Mouse (Mus musculus): ENCODE results near the gene Map7d1. TPM values are rescaled to one million over a fixed set of nuclear protein-coding genes. Genes with fewer than 3 reads are reported as not detected.

Gene Map7d1
- polyA plus RNA-seq, 1 experiment from 2014 or later: 64.2 TPM

GRCm38 (mm10) chr4:126204661-126205230, 51.4 kb downstream of the Map7d1 start:
- H3K27ac ChIP-seq (replicated peaks; ENCODE audit: low read depth, low read length): no peak overlapping the region
- no peak for ATAC-seq (ENCODE audit: low read depth)

DNA sequence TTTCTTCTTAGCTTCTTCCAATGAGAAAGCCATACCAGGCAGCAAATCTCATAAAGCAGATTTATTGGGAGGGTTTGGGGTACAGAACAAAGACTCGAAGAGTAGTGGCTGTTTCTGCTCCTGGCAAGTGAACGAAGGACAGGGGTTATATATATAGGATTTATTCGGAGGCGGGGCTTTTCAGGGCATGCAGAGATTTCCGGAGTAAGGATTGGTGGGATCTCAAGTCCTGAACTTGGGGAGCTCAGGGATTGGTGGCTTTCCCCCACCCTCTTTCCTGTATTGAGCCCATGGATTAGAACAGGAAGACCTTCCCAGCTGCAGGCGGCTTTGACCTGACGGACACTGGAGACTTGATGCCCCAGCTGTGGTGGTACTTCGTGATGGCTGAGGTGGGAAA, 52.1 kb downstream of the Map7d1 start:
- Histone ChIP-seq H3K27me3 (replicated peaks; ENCODE audit: control insufficient read depth, insufficient read depth, low read length) (no peaks in the 10 kb centered on the region), H3K4me3 (ENCODE audit: low read depth, low read length) (no peak overlapping the region), H3K4me2 (ENCODE audit: low read depth, low read length) (no peak overlapping the region), H3K4me1 (ENCODE audit: control insufficient read depth, insufficient read depth, low read length) (peaks cover 15% of the 10 kb centered on the region), H3K9me3 (ENCODE audit: control insufficient read depth, low read length) (no peaks in the 10 kb centered on the region), H3K27ac (replicated peaks; ENCODE audit: low read depth, low read length) (peak overlapping the region; percentile 98; the same call in 1 of the 2 replicates), H3K9ac (ENCODE audit: low read depth, low read length) (no peak overlapping the region), H3K36me3 (ENCODE audit: control insufficient read depth, insufficient read depth, low read length) (peaks cover 13% of the 10 kb centered on the region; the same call in 1 of the 2 replicates)
- 75% methylated on average over 8 of the region's 8 CpGs for WGBS
- no peak for DNase-seq (ENCODE audit: low spot score)
- no peak for ATAC-seq (ENCODE audit: low read depth)

More at GRCm38 (mm10) chr4:126204661-126205230, 51.4 kb downstream of the Map7d1 start:
- Histone ChIP-seq H3K4me2 (ENCODE audit: low read depth, low read length) (no peak overlapping the region), H3K9ac (ENCODE audit: low read depth, low read length) (no peak overlapping the region), H3K36me3 (ENCODE audit: control insufficient read depth, insufficient read depth, low read length) (0 out of 2 replicates have a peak, but pooled peaks cover 7% of the 10 kb centered on the region), H3K4me1 (ENCODE audit: control insufficient read depth, insufficient read depth, low read length) (peaks cover 12% of the 10 kb centered on the region), H3K27me3 (replicated peaks; ENCODE audit: control insufficient read depth, insufficient read depth, low read length) (no peaks in the 10 kb centered on the region), H3K4me3 (ENCODE audit: low read depth, low read length) (no peak overlapping the region), H3K9me3 (ENCODE audit: control insufficient read depth, low read length) (no peaks in the 10 kb centered on the region)
- WGBS: 80% methylated on average over 12 of the region's 12 CpGs
- DNase-seq (ENCODE audit: low spot score): no peak

GRCm38 (mm10) chr4:126203336-126203895, 52.7 kb downstream of the Map7d1 start:
- H3K4me2 ChIP-seq (ENCODE audit: low read depth, low read length): peak overlapping the region; percentile 57
- peak overlapping the region; percentile 60 for H3K9ac ChIP-seq (ENCODE audit: low read depth, low read length)
- peak overlapping the region; percentile 98 for H3K27ac ChIP-seq (replicated peaks; ENCODE audit: low read depth, low read length)
- no peak for DNase-seq (ENCODE audit: low spot score)
- no peaks in the 10 kb centered on the region for H3K27me3 ChIP-seq (replicated peaks; ENCODE audit: control insufficient read depth, insufficient read depth, low read length)
- no peaks in the 10 kb centered on the region for H3K9me3 ChIP-seq (ENCODE audit: control insufficient read depth, low read length)
- 71% methylated on average over 10 of the region's 10 CpGs for WGBS
- peaks cover 15% of the 10 kb centered on the region for H3K4me1 ChIP-seq (ENCODE audit: control insufficient read depth, insufficient read depth, low read length)
- peaks cover 13% of the 10 kb centered on the region; the same call in 1 of the 2 replicates for H3K36me3 ChIP-seq (ENCODE audit: control insufficient read depth, insufficient read depth, low read length)
- no peak for ATAC-seq (ENCODE audit: low read depth)
- peak overlapping the region; percentile 68 for H3K4me3 ChIP-seq (ENCODE audit: low read depth, low read length)

- H3K4me3 ChIP-seq (ENCODE audit: low read depth, low read length): peak within 1 kb of the TSS; percentile 68
- H3K9me3 ChIP-seq (ENCODE audit: control insufficient read depth, low read length): no peaks in the 10 kb centered on the region
- H3K4me2 ChIP-seq (ENCODE audit: low read depth, low read length): peak within 1 kb of the TSS; percentile 85
- under 1% methylated on average over 47 of the region's 75 CpGs for WGBS
- ATAC-seq (ENCODE audit: low read depth) (peak; percentile 99), DNase-seq (ENCODE audit: low spot score) (peak; percentile 99)
- peaks cover 18% of the 10 kb centered on the region for H3K4me1 ChIP-seq (ENCODE audit: control insufficient read depth, insufficient read depth, low read length)
- peak within 1 kb of the TSS; percentile 91 for H3K9ac ChIP-seq (ENCODE audit: low read depth, low read length)
- H3K27ac ChIP-seq (replicated peaks; ENCODE audit: low read depth, low read length): peak within 1 kb of the TSS; percentile 98
- H3K36me3 ChIP-seq (ENCODE audit: control insufficient read depth, insufficient read depth, low read length): peaks cover 13% of the 10 kb centered on the region; the same call in 1 of the 2 replicates
- H3K27me3 ChIP-seq (replicated peaks; ENCODE audit: control insufficient read depth, insufficient read depth, low read length): no peaks in the 10 kb centered on the region
Measured at GRCm38 (mm10) chr4:126202303-126203181, 53.6 kb downstream of the Map7d1 start, which contains the start of gene Thrap3. Thrap3 (minus strand) TSS chr4:126202760.

DNA sequence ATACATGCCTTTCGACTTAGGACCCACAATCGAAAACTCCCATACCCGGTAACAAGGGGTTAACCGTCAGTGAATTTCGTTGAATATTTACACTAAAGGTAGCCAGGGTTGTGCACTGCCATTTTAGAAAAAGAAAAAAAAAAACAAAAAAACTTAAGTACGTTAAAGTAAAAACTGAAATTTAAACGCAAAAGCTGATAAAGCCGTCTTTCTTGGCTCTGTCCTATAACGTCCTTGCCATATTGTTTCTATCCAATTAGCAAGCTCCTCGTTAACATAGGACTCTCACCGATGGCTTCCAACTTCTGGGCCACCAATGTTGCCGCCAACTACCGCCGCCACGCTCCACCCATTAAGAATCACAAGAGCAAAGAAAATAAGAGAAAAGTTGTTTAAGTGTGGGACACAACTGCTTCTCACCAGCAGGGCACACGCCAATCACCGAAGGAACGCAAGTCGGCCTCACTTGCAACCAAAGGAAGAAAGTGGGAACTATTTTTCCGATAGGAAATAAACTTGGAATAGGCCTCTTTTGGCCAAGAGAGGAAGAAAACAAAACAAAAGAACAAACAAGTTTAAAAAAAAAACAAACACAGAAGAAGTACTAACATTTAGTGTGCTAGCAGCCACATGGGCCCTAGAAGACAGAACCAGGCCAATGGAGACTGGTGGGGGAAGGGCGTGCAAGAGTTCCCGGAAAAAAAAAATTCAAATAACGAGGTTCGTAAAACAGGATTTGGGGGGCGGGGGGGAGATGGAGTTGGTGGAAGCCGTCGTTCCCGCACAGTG, 54.4 kb downstream of the Map7d1 start:
- Histone ChIP-seq H3K4me3 (ENCODE audit: low read depth, low read length) (peak overlapping the region; percentile 68), H3K36me3 (ENCODE audit: control insufficient read depth, insufficient read depth, low read length) (peaks cover 13% of the 10 kb centered on the region; the same call in 1 of the 2 replicates), H3K4me2 (ENCODE audit: low read depth, low read length) (peak overlapping the region; percentile 85), H3K9me3 (ENCODE audit: control insufficient read depth, low read length) (no peaks in the 10 kb centered on the region), H3K27me3 (replicated peaks; ENCODE audit: control insufficient read depth, insufficient read depth, low read length) (no peaks in the 10 kb centered on the region), H3K4me1 (ENCODE audit: control insufficient read depth, insufficient read depth, low read length) (peaks cover 20% of the 10 kb centered on the region), H3K9ac (ENCODE audit: low read depth, low read length) (peak overlapping the region; percentile 91), H3K27ac (replicated peaks; ENCODE audit: low read depth, low read length) (peak overlapping the region; percentile 98)
- ATAC-seq (ENCODE audit: low read depth): no peak; the same call in 1 of the 2 replicates
- under 1% methylated on average over 28 of the region's 28 CpGs for WGBS
- DNase-seq (ENCODE audit: low spot score): peak; percentile 55

DNA sequence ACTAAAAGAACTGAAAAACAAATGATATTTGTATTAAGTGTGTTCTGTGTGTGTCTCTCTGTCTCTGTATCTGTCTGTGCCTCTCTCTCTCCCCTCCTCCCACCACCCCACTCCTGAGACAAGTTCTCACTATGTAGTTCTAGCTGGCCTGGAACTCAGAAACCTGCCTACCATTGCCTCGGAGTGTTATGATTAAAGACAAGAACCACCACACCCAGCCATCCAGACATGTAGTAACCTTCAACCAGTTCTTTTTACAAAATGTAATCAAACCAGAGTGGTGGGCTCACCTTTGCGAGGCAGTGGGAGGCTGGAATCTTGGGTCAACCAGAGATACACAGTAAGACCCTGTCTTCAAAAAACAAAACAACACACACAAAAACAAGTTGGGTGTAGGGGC, 55.5 kb downstream of the Map7d1 start:
- Histone ChIP-seq H3K27ac (replicated peaks; ENCODE audit: low read depth, low read length) (no peak overlapping the region), H3K36me3 (ENCODE audit: control insufficient read depth, insufficient read depth, low read length) (peaks cover 13% of the 10 kb centered on the region; the same call in 1 of the 2 replicates), H3K4me3 (ENCODE audit: low read depth, low read length) (peak overlapping the region; percentile 68), H3K4me2 (ENCODE audit: low read depth, low read length) (peak overlapping the region; percentile 85), H3K9me3 (ENCODE audit: control insufficient read depth, low read length) (no peaks in the 10 kb centered on the region), H3K9ac (ENCODE audit: low read depth, low read length) (peak overlapping the region; percentile 91), H3K4me1 (ENCODE audit: control insufficient read depth, insufficient read depth, low read length) (peaks cover 20% of the 10 kb centered on the region), H3K27me3 (replicated peaks; ENCODE audit: control insufficient read depth, insufficient read depth, low read length) (no peaks in the 10 kb centered on the region)
- DNase-seq (ENCODE audit: low spot score): no peak
- ATAC-seq (ENCODE audit: low read depth): no peak
- 38% methylated on average over 2 of the region's 2 CpGs for WGBS

DNA sequence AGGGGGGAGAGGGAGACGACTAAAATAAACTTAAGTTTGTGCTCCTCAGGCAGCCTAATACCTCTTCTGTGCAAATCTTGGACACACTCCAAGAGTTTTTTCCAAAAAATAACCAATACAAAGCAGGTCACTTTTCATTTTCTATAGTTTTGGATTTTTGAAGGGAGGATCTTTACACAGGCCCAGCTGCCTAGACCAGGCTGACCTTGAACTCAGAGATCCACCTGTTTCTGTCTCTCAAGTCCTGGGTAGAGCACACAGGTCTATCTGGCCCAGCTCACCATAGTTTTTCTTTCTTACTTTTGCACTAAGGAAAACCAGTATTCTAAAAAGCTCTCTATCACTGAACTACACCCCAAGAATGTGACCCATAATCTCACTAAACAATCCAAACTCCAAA, 56.1 kb downstream of the Map7d1 start:
- Histone ChIP-seq H3K27ac (replicated peaks; ENCODE audit: low read depth, low read length) (no peak overlapping the region), H3K36me3 (ENCODE audit: control insufficient read depth, insufficient read depth, low read length) (peaks cover 13% of the 10 kb centered on the region; the same call in 1 of the 2 replicates), H3K4me2 (ENCODE audit: low read depth, low read length) (peak overlapping the region; percentile 85), H3K9ac (ENCODE audit: low read depth, low read length) (peak overlapping the region; percentile 91), H3K4me3 (ENCODE audit: low read depth, low read length) (peak overlapping the region; percentile 68), H3K4me1 (ENCODE audit: control insufficient read depth, insufficient read depth, low read length) (peaks cover 20% of the 10 kb centered on the region), H3K9me3 (ENCODE audit: control insufficient read depth, low read length) (no peaks in the 10 kb centered on the region), H3K27me3 (replicated peaks; ENCODE audit: control insufficient read depth, insufficient read depth, low read length) (no peaks in the 10 kb centered on the region)
- no peak for ATAC-seq (ENCODE audit: low read depth)
- 27% methylated on average over 1 of the region's 1 CpGs for WGBS
- no peak for DNase-seq (ENCODE audit: low spot score)

DNA sequence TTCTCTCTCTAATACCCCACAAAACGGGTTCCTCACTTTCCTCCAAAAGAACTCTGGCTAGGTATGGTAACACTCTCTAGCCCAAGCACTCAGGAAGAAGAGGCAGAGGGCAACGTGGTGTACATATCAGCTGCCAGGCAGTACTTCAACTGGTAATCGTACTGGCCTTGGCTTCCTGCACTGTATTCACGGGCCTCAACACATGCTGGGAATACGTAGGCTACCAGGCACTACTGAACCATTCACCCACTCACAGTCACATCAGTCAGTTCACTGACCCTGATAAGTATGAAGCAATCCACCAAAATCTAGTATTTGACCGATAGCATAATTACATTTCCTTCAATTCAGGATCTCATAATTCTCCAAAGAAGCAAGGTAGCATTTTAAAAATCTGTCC, 56.6 kb downstream of the Map7d1 start:
- peaks cover 20% of the 10 kb centered on the region for H3K4me1 ChIP-seq (ENCODE audit: control insufficient read depth, insufficient read depth, low read length)
- H3K9me3 ChIP-seq (ENCODE audit: control insufficient read depth, low read length): no peaks in the 10 kb centered on the region
- 0 out of 2 replicates have a peak overlapping the region, but pooled peaks have one; percentile 5 for H3K9ac ChIP-seq (ENCODE audit: low read depth, low read length)
- WGBS: 79% methylated on average over 6 of the region's 6 CpGs
- peak overlapping the region; percentile 85 for H3K4me2 ChIP-seq (ENCODE audit: low read depth, low read length)
- DNase-seq (ENCODE audit: low spot score) (no peak), ATAC-seq (ENCODE audit: low read depth) (no peak)
- no peak overlapping the region for H3K27ac ChIP-seq (replicated peaks; ENCODE audit: low read depth, low read length)
- H3K27me3 ChIP-seq (replicated peaks; ENCODE audit: control insufficient read depth, insufficient read depth, low read length): no peaks in the 10 kb centered on the region
- H3K36me3 ChIP-seq (ENCODE audit: control insufficient read depth, insufficient read depth, low read length): peaks cover 17% of the 10 kb centered on the region
- peak overlapping the region; percentile 68 for H3K4me3 ChIP-seq (ENCODE audit: low read depth, low read length)

All from embryonic facial prominence, embryonic 14.5 days (tissue).